Mouse (Mus musculus): ENCODE data around the gene Abcg5. TPM values are rescaled to one million over a fixed set of nuclear protein-coding genes. Genes with fewer than 3 reads are reported as not detected.

Abcg5 gene
- polyA plus RNA-seq, 1 experiment from 2014 or later: 0.57 TPM

DNA sequence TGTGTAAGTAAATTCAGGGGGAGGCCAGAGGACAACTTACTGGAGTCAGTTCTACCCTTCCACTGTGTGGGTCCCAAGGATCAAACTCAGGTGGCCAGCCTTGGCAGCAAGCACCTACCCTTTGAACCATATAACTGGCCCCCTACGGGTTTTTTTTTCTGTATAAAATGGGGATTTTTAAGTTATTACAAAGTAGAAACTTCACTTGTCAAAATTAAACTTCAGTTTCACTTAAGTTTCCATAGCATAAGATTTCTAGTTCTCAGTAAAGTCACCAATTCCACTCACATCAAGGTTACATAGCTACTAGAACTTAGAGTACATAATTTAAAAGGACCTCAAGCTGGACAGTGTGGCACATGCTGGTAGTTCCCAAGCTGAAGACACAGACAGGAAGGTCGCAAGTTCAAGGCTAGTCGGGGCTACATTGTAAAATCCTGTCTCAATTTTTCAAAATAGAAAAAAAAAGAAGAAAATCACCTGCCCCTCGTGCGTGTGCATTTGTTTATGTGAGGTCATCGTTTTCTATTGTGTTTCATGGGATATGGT is 66.2 kb downstream of the Abcg5 start:
- TF ChIP-seq CTCF (IDR thresholded peaks at IDR 0.05; ENCODE audit: low read depth): no peak
- peaks cover 39% of the 10 kb centered on the region for H3K36me3 ChIP-seq (ENCODE audit: insufficient read depth)
- DNase-seq (no peak), ATAC-seq (ENCODE audit: insufficient read depth) (no peak)
- no peak overlapping the region for H3K27ac ChIP-seq (ENCODE audit: low read depth)
- no peak overlapping the region for H3K4me3 ChIP-seq (ENCODE audit: low read depth, low read length)
- no peak overlapping the region for H3K4me2 ChIP-seq
- H3K27me3 ChIP-seq (ENCODE audit: insufficient read depth, low read length): no peaks in the 10 kb centered on the region
- H3K9ac ChIP-seq: no peak overlapping the region
- H3K4me1 ChIP-seq (ENCODE audit: insufficient read depth): 0 out of 2 replicates have a peak, but pooled peaks cover 2% of the 10 kb centered on the region
- WGBS: 79% methylated on average over 6 of the region's 6 CpGs
- H3K9me3 ChIP-seq (ENCODE audit: low read depth, low read length): no peaks in the 10 kb centered on the region

DNA sequence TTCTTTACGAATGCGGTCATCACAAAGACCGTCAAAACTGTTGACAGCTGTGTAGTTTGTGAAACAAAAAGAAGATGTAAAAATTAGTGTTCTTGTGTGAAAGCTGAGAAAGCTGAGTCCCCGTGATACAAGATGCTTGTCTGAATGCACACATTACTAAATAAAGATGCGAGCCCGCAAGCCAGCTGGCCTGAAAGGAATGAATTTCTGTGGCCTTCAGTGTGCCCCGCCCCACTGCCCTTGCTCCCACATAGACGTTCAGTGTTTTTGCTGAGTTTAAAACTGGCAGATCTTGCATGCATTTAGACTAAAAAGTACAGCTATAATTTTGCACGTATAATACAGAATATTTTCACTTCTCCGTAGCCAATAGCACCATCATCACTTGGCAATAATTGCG is 67.0 kb downstream of the Abcg5 start:
- DNase-seq (no peak), ATAC-seq (ENCODE audit: insufficient read depth) (no peak)
- Histone ChIP-seq H3K9me3 (ENCODE audit: low read depth, low read length) (no peaks in the 10 kb centered on the region), H3K27ac (ENCODE audit: low read depth) (no peak overlapping the region), H3K27me3 (ENCODE audit: insufficient read depth, low read length) (no peaks in the 10 kb centered on the region), H3K4me1 (ENCODE audit: insufficient read depth) (0 out of 2 replicates have a peak, but pooled peaks cover 2% of the 10 kb centered on the region), H3K9ac (no peak overlapping the region), H3K4me2 (no peak overlapping the region), H3K36me3 (ENCODE audit: insufficient read depth) (peaks cover 45% of the 10 kb centered on the region), H3K4me3 (ENCODE audit: low read depth, low read length) (no peak overlapping the region)
- TF ChIP-seq CTCF (IDR thresholded peaks at IDR 0.05; ENCODE audit: low read depth): no peak
- WGBS: 86% methylated on average over 11 of the region's 11 CpGs

DNA sequence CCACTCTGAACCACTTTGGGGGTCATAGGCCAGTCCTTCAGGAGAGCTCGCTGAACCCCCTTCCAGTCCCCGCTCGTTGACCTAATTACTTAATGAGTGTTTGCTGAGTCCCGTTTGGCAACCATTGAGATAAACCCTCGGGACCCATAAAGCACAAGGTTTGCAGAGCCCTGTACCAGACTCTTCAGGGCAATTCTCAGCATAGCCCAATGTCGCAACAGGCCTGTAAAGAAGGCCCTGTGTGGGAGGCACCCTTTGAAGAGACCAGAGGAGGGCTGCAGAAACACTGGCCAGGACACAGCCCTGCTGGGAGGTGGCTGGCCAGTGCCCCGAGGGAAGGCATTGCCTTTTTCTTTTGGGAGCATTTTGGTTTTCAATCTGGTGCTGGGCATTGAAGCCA is 70.8 kb downstream of the Abcg5 start:
- no peaks in the 10 kb centered on the region for H3K9me3 ChIP-seq (ENCODE audit: low read depth, low read length)
- H3K27me3 ChIP-seq (ENCODE audit: insufficient read depth, low read length): no peaks in the 10 kb centered on the region
- no peak for TF ChIP-seq CTCF (IDR thresholded peaks at IDR 0.05; ENCODE audit: low read depth)
- DNase-seq (no peak), ATAC-seq (ENCODE audit: insufficient read depth) (no peak)
- no peak overlapping the region for H3K9ac ChIP-seq
- H3K4me2 ChIP-seq: no peak overlapping the region
- 46% methylated on average over 7 of the region's 7 CpGs for WGBS
- no peak overlapping the region for H3K27ac ChIP-seq (ENCODE audit: low read depth)
- H3K4me1 ChIP-seq (ENCODE audit: insufficient read depth): no peaks in the 10 kb centered on the region
- H3K36me3 ChIP-seq (ENCODE audit: insufficient read depth): peaks cover 51% of the 10 kb centered on the region
- H3K4me3 ChIP-seq (ENCODE audit: low read depth, low read length): no peak overlapping the region

DNA sequence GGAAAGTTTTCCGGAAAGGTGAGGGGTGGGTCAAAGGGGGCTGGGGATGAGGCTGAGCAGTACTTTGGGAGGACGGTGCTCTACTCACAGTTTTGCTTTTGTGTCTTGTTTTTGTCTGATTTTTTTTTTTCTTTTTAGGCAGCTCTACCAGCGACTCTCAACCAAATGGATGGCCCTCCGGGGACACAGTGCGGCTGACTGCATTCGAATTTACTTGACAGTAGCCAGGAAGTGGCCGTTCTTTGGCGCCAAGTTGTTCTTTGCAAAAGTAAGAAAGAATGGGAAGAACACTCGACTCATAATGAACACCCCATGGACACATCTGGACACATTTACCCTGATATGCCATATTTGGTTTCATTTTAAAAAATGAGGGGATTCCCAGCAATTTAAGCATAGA is 71.3 kb downstream of the Abcg5 start:
- H3K27me3 ChIP-seq (ENCODE audit: insufficient read depth, low read length): no peaks in the 10 kb centered on the region
- 78% methylated on average over 9 of the region's 9 CpGs for WGBS
- ATAC-seq (ENCODE audit: insufficient read depth) (no peak), DNase-seq (no peak)
- TF ChIP-seq CTCF (IDR thresholded peaks at IDR 0.05; ENCODE audit: low read depth): no peak
- no peaks in the 10 kb centered on the region for H3K9me3 ChIP-seq (ENCODE audit: low read depth, low read length)
- H3K4me3 ChIP-seq (ENCODE audit: low read depth, low read length): no peak overlapping the region
- H3K9ac ChIP-seq: no peak overlapping the region
- no peak overlapping the region for H3K4me2 ChIP-seq
- peaks cover 55% of the 10 kb centered on the region for H3K36me3 ChIP-seq (ENCODE audit: insufficient read depth)
- H3K27ac ChIP-seq (ENCODE audit: low read depth): no peak overlapping the region
- no peaks in the 10 kb centered on the region for H3K4me1 ChIP-seq (ENCODE audit: insufficient read depth)

DNA sequence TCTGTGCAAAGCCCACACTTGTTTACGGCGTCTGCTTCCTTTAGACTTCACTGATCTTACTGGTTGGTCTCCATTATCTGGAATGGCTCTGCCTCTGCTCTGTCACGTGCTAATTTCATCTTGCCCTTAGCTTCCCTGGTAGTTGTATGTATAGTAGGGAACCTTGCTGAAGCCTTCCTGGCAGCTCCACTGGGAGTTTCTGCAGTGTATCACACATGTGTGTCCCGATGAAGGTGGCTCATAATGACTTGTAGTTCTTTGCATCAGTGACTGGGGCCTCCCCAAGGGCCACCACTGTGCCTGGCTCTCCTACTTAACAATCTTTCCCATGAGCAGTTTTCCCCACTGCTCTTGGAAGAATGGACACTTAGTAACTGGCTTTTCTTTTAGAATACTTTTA is 74.2 kb downstream of the Abcg5 start:
- no peak for TF ChIP-seq CTCF (IDR thresholded peaks at IDR 0.05; ENCODE audit: low read depth)
- peaks cover 44% of the 10 kb centered on the region for H3K36me3 ChIP-seq (ENCODE audit: insufficient read depth)
- no peaks in the 10 kb centered on the region for H3K9me3 ChIP-seq (ENCODE audit: low read depth, low read length)
- WGBS: 82% methylated on average over 4 of the region's 4 CpGs
- no peak for ATAC-seq (ENCODE audit: insufficient read depth)
- H3K4me2 ChIP-seq: no peak overlapping the region
- H3K27ac ChIP-seq (ENCODE audit: low read depth): no peak overlapping the region
- no peak overlapping the region for H3K4me3 ChIP-seq (ENCODE audit: low read depth, low read length)
- no peak overlapping the region for H3K9ac ChIP-seq
- H3K27me3 ChIP-seq (ENCODE audit: insufficient read depth, low read length): no peaks in the 10 kb centered on the region
- no peak for DNase-seq
- no peaks in the 10 kb centered on the region for H3K4me1 ChIP-seq (ENCODE audit: insufficient read depth)

Other genes with a start within 250 kb of the Abcg5 start
- 12.1 and 14.5 TPM in 2 replicates for gene Thada, start 216.8 kb downstream of the Abcg5 start, polyA plus RNA-seq (2014; fragmentation: Nextera tagmentation; extraction: Ambion mirVana)
- gene Plekhh2, start 171.1 kb downstream of the Abcg5 start, polyA plus RNA-seq (2014; fragmentation: Nextera tagmentation; extraction: Ambion mirVana): 11.1 and 13.0 TPM in 2 replicates
- 33.8 and 36.5 TPM in 2 replicates for gene Dync2li1, start 56.5 kb downstream of the Abcg5 start, polyA plus RNA-seq (2014; fragmentation: Nextera tagmentation; extraction: Ambion mirVana)
- 0.05 and 0.11 TPM in 2 replicates for gene Abcg8, start 6.7 kb downstream of the Abcg5 start, polyA plus RNA-seq (2014; fragmentation: Nextera tagmentation; extraction: Ambion mirVana)
- gene Lrpprc, start 107.8 kb upstream of the Abcg5 start, polyA plus RNA-seq (2014; fragmentation: Nextera tagmentation; extraction: Ambion mirVana): 47.7 and 48.6 TPM in 2 replicates